Mouse (Mus musculus): Measurements from ENCODE around the gene Taf12. TPM values are rescaled to one million over a fixed set of nuclear protein-coding genes. Genes with fewer than 3 reads are reported as not detected.

The Taf12 gene
- polyA plus RNA-seq, 1 experiment from 2014 or later: 48.3 TPM

DNA sequence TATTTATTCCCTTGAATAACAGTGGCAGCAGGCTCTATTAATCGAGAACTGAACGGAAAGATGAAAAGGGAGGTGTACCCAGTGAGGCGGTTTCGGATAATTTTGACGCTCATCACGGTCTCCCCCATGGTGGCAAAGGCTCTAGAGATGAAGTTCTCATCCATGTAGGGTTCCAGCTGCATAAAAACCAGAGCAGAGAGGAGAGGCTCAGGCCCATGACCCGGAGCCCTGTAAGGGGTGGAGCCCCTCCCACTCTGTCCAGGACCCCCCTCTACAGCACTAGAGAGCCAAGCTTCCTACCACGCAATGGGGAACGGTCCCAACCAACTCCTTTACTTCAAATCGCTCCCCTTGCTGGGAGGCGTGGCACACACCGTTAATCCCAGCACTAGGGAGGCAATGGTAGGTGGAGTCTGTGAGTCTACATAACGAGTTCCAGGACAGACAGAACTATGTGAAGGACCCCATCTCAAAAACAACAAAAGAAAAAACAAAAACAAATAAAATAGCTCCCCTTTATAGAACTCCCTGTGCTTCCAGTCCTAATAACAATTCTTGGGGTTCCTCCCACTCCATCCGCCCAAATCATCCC lies 54.3 kb downstream of the Taf12 start:
- Histone ChIP-seq H3K36me3 (peaks cover 56% of the 10 kb centered on the region), H3K27ac (peak overlapping the region; percentile 95), H3K9ac (peak overlapping the region; percentile 90), H3K4me2 (peak overlapping the region; percentile 77), H3K4me1 (peaks cover 20% of the 10 kb centered on the region), H3K9me3 (replicated peaks) (no peaks in the 10 kb centered on the region), H3K4me3 (replicated peaks) (peak overlapping the region; percentile 81), H3K27me3 (no peaks in the 10 kb centered on the region)
- ATAC-seq (replicated peaks; ENCODE audit: low FRiP score): peak; percentile 5; the same call in 1 of the 2 replicates
- WGBS: 47% methylated on average over 14 of the region's 14 CpGs

DNA sequence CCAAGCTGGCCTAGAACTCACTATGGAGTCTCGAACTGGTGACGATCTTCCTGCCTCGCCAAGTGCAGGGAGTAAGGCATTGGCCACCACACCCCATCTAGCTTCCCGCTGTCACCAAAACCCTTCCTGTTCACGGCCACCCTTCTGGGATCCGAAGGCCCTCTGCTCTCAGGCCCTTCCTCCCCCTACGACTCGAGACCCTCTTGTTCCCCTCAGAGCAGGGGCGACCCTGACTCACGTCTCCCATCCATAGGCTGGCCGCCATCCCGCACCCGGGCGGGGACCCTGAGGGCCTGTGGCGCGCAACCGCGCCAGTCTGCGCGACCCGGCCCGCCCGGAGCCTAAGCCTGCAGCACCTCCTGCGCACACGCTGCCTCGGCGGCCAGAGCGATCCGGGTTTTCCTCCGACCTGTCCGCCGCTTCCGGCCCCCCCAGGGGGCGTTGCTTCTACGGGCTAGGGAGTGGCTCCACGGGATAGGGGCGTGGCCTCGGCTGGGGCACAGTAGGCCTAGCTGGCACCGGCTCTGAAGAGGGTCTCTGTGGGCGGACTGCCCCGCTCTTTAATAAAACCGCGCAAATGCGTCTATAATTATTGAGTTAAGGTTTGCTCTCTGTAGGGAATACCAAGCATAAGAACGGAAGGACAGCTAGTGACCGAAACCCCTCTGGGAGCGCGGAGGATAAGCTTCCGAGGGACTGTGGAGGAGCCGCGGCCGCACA lies 55.1 kb downstream of the Taf12 start, which contains the start of gene Trnau1ap:
Gene Trnau1ap (minus strand): TSS at position 424 of the 720 bp plus-strand sequence.
- Histone ChIP-seq H3K4me1 (peaks cover 20% of the 10 kb centered on the region), H3K27ac (peak within 1 kb of the TSS; percentile 95), H3K9me3 (replicated peaks) (no peaks in the 10 kb centered on the region), H3K4me2 (peak within 1 kb of the TSS; percentile 77), H3K9ac (peak within 1 kb of the TSS; percentile 90), H3K36me3 (peaks cover 56% of the 10 kb centered on the region), H3K4me3 (replicated peaks) (peak within 1 kb of the TSS; percentile 81), H3K27me3 (no peaks in the 10 kb centered on the region)
- peak; percentile 97 for ATAC-seq (replicated peaks; ENCODE audit: low FRiP score)
- under 1% methylated on average over 52 of the region's 52 CpGs for WGBS

GRCm38 (mm10) chr4:132329835-132330354 lies 55.7 kb downstream of the Taf12 start:
- 0 out of 2 replicates have a peak, but pooled peaks have one; percentile 19 for ATAC-seq (replicated peaks; ENCODE audit: low FRiP score)
- 6% methylated on average over 10 of the region's 10 CpGs for WGBS
- H3K36me3 ChIP-seq: peaks cover 56% of the 10 kb centered on the region
- peak overlapping the region; percentile 81 for H3K4me3 ChIP-seq (replicated peaks)
- H3K4me1 ChIP-seq: peaks cover 20% of the 10 kb centered on the region
- H3K9me3 ChIP-seq (replicated peaks): no peaks in the 10 kb centered on the region
- no peaks in the 10 kb centered on the region for H3K27me3 ChIP-seq
- peak overlapping the region; percentile 95 for H3K27ac ChIP-seq
- H3K4me2 ChIP-seq: peak overlapping the region; percentile 77
- H3K9ac ChIP-seq: peak overlapping the region; percentile 90

DNA sequence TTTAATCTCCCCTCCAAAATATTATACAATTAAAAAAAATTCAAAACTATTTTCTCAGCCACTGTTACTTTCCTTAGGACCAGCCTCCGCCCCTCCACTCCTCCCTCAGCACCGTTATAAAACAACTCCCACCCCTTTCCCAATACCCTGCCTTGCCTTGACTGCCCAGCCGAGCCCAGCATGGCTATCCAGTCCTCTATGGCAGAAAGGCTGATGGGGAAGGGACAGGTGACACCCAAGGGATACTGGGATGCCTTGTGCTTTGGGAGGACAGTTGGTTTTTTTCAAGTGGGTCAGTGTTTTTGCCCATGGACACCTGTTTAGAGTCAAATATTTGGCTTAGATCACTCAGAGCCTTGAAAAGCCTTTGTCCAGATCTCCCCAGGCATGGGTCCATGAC lies 57.8 kb downstream of the Taf12 start:
- no peak overlapping the region for H3K4me3 ChIP-seq (replicated peaks)
- 71% methylated on average over 3 of the region's 3 CpGs for WGBS
- no peak overlapping the region for H3K27ac ChIP-seq
- H3K9ac ChIP-seq: no peak overlapping the region
- H3K4me1 ChIP-seq: peaks cover 20% of the 10 kb centered on the region
- H3K36me3 ChIP-seq: peaks cover 66% of the 10 kb centered on the region
- ATAC-seq (replicated peaks; ENCODE audit: low FRiP score): no peak
- no peak overlapping the region for H3K4me2 ChIP-seq
- no peaks in the 10 kb centered on the region for H3K27me3 ChIP-seq
- H3K9me3 ChIP-seq (replicated peaks): no peaks in the 10 kb centered on the region

DNA sequence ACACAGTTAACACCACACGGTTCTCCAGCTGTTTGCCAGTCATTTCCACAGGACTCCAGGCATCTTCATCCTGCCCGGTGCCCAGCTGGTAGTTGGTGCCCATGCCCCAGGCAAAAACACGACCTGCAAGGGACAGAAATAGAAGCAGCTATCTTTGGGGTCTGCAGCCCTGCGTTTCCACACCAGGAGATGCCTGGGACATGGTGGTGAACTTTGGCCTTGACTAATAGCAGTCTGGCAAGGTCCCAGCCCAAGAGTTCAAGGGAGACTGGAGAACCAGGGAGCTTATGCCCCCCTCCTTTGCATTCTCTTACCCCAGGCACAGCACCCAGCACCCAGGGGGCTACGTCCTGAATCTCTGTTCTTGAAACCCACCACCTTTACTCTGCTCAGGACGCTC lies 58.7 kb downstream of the Taf12 start:
- Histone ChIP-seq H3K27me3 (no peaks in the 10 kb centered on the region), H3K4me3 (replicated peaks) (no peak overlapping the region), H3K4me1 (peaks cover 20% of the 10 kb centered on the region), H3K9me3 (replicated peaks) (no peaks in the 10 kb centered on the region), H3K27ac (no peak overlapping the region), H3K9ac (no peak overlapping the region), H3K4me2 (no peak overlapping the region), H3K36me3 (peaks cover 69% of the 10 kb centered on the region)
- WGBS: 88% methylated on average over 6 of the region's 6 CpGs
- no peak for ATAC-seq (replicated peaks; ENCODE audit: low FRiP score)

- peaks cover 13% of the 10 kb centered on the region for H3K4me1 ChIP-seq
- ATAC-seq (replicated peaks; ENCODE audit: low FRiP score): no peak
- H3K4me3 ChIP-seq (replicated peaks): no peak overlapping the region
- no peak overlapping the region for H3K27ac ChIP-seq
- 92% methylated on average over 13 of the region's 13 CpGs for WGBS
- H3K9me3 ChIP-seq (replicated peaks): no peaks in the 10 kb centered on the region
- no peak overlapping the region for H3K4me2 ChIP-seq
- H3K9ac ChIP-seq: no peak overlapping the region
- peaks cover 68% of the 10 kb centered on the region for H3K36me3 ChIP-seq
- no peaks in the 10 kb centered on the region for H3K27me3 ChIP-seq
These were observed 64.8 kb downstream of the Taf12 start for GRCm38 (mm10) chr4:132338943-132339342.

DNA sequence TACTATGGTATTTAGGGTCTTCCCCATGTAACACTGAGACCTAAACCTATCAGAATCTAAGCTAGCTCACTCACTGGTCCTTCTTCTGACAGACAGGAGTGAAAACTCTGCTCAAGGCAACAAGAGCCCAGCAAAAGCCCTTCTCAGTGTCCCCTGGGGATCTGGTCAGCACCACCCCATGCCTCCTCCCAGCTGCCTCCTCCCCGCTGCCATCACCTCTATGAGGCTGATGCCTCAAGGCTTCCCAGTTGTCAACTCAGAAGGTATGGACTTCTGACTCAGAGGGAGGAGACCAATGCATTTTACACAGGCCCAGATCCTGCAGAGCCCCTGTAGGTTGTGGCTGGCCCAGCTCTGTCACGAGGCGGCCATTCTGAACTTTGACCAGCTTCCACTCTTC lies 67.3 kb downstream of the Taf12 start:
- Histone ChIP-seq H3K36me3 (peaks cover 43% of the 10 kb centered on the region), H3K4me1 (peaks cover 26% of the 10 kb centered on the region), H3K4me3 (replicated peaks) (no peak overlapping the region), H3K9ac (no peak overlapping the region), H3K4me2 (no peak overlapping the region), H3K27me3 (no peaks in the 10 kb centered on the region), H3K9me3 (replicated peaks) (no peaks in the 10 kb centered on the region), H3K27ac (no peak overlapping the region)
- WGBS: 86% methylated on average over 3 of the region's 3 CpGs
- no peak for ATAC-seq (replicated peaks; ENCODE audit: low FRiP score)

DNA sequence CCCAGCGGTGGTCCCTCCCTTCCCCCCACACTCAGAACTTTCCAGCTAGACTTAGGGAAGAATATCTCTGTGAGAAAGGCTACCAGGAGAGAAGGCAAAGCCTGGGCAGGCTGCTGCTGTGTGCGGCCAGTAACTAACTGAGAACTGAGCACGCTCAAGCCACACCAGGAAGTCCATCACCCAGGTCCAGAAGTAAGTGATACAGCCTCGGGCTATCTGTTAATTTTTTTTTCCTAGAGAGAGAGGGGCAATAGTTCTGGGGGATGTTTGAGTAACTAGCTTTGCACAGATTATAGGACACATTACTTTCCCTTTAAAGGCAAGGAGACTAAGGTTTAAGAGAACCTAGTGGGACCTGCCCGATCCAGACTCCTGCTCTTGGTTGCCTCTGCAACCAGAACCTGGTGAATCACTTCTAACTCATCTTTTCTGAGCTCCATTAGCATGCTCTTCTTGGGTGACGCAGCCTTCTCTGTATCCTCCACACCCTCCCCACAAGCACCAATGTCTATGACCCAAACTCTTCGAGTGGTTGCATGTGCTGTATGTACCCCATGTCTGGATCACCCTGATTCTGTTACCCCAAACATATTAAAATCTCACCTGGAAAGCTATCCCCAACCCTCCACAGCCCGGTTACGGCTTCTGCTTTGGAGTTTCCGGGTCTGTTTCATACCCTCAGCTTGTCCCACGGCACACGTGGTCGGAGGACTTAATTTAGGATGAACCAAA lies 70.4 kb downstream of the Taf12 start:
- H3K4me3 ChIP-seq (replicated peaks): peak overlapping the region; percentile 75
- H3K36me3 ChIP-seq: peaks cover 13% of the 10 kb centered on the region
- H3K9ac ChIP-seq: peak overlapping the region; percentile 85
- no peak overlapping the region for H3K27ac ChIP-seq
- H3K9me3 ChIP-seq (replicated peaks): no peaks in the 10 kb centered on the region
- WGBS: 5% methylated on average over 13 of the region's 13 CpGs
- H3K4me1 ChIP-seq: peaks cover 28% of the 10 kb centered on the region
- peak overlapping the region; percentile 93 for H3K4me2 ChIP-seq
- no peaks in the 10 kb centered on the region for H3K27me3 ChIP-seq
- no peak for ATAC-seq (replicated peaks; ENCODE audit: low FRiP score)

Other genes starting within 250 kb of the Taf12 start
- 0.09 TPM in 2 replicates for gene Gm10300, start 199.7 kb upstream of the Taf12 start, polyA plus RNA-seq (2015; fragmentation: Nextera tagmentation; extraction: Ambion mirVana)
- 65.1 and 67.1 TPM in 2 replicates for gene Epb41, start 199.1 kb upstream of the Taf12 start, polyA plus RNA-seq (2015; fragmentation: Nextera tagmentation; extraction: Ambion mirVana)
- 0.23 and 0.41 TPM in 2 replicates for gene Oprd1, start 129.9 kb upstream of the Taf12 start, polyA plus RNA-seq (2015; fragmentation: Nextera tagmentation; extraction: Ambion mirVana)
- 107 and 113 TPM in 2 replicates for gene Ythdf2, start 62.1 kb upstream of the Taf12 start, polyA plus RNA-seq (2015; fragmentation: Nextera tagmentation; extraction: Ambion mirVana)
- gene Gmeb1, start 12.8 kb upstream of the Taf12 start, polyA plus RNA-seq (2015; fragmentation: Nextera tagmentation; extraction: Ambion mirVana): 40.0 and 40.1 TPM in 2 replicates
- 3.3 and 3.5 TPM in 2 replicates for gene Rab42, start 29.0 kb downstream of the Taf12 start, polyA plus RNA-seq (2015; fragmentation: Nextera tagmentation; extraction: Ambion mirVana)
- 73.6 and 80.5 TPM in 2 replicates for gene Trnau1ap, start 55.2 kb downstream of the Taf12 start, polyA plus RNA-seq (2015; fragmentation: Nextera tagmentation; extraction: Ambion mirVana)
- 88.9 and 92.7 TPM in 2 replicates for gene Rcc1, start 79.2 kb downstream of the Taf12 start, polyA plus RNA-seq (2015; fragmentation: Nextera tagmentation; extraction: Ambion mirVana)
- gene Phactr4, start 148.1 kb downstream of the Taf12 start, polyA plus RNA-seq (2015; fragmentation: Nextera tagmentation; extraction: Ambion mirVana): 25.6 and 27.3 TPM in 2 replicates
- gene Med18, start 189.5 kb downstream of the Taf12 start, polyA plus RNA-seq (2015; fragmentation: Nextera tagmentation; extraction: Ambion mirVana): 25.2 and 25.6 TPM in 2 replicates
- gene Sesn2, start 236.1 kb downstream of the Taf12 start, polyA plus RNA-seq (2015; fragmentation: Nextera tagmentation; extraction: Ambion mirVana): 19.4 and 20.3 TPM in 2 replicates

Measured in kidney, embryonic 15.5 days (tissue).